Mouse (Mus musculus) heart, embryonic 16.5 days (tissue): ENCODE results near the gene Srsx. TPM values are rescaled to one million over a fixed set of nuclear protein-coding genes. Genes with fewer than 3 reads are reported as not detected.
"Not testable (repeated sequence)": the region's sequence is repeated elsewhere in the genome, so short reads cannot be mapped to it uniquely, and the experiment has no call there.

ENCODE experiments used
- ATAC-seq: fragments of 200-750 bp; cut with Nextera tagmentation; replicated peaks from 2 replicates; pipeline ENCODE4 v1.8.0; 2017; ENCODE audit warnings: moderate number of reproducible peaks; ENCODE audit not compliant: insufficient read depth, low FRiP score; ENCODE audit errors: extremely low read depth
- H3K27ac ChIP-seq: fragments of 300-500 bp; sonication (generic); 2 replicates; pipeline ENCODE4 v1.5.1; 2014; ENCODE audit warnings: mild to moderate bottlenecking, low read length, control low read depth, moderate library complexity
- H3K27me3 ChIP-seq: fragments of 300-500 bp; sonication (generic); 2 replicates; pipeline ENCODE4 v1.6.1; 2014; ENCODE audit warnings: low read length, mixed read lengths; ENCODE audit not compliant: control insufficient read depth, insufficient read depth
- H3K36me3 ChIP-seq: fragments of 300-500 bp; sonication (generic); 2 replicates; pipeline ENCODE4 v1.6.1; 2014; ENCODE audit not compliant: control insufficient read depth, insufficient read depth
- H3K4me1 ChIP-seq: fragments of 300-500 bp; sonication (generic); 2 replicates; pipeline ENCODE4 v1.6.1; 2014; ENCODE audit warnings: low read length, mixed read lengths; ENCODE audit not compliant: control insufficient read depth, insufficient read depth
- H3K4me2 ChIP-seq: fragments of 300-500 bp; sonication (generic); 2 replicates; pipeline ENCODE4 v1.6.1; 2014; ENCODE audit warnings: low read depth, mild to moderate bottlenecking, control low read depth, low read length
- H3K4me3 ChIP-seq: fragments of 300-500 bp; sonication (generic); 2 replicates; pipeline ENCODE4 v1.5.1; 2014; ENCODE audit warnings: mild to moderate bottlenecking, control low read depth, low read length
- H3K9ac ChIP-seq: fragments of 300-500 bp; sonication (generic); 2 replicates; pipeline ENCODE4 v1.6.1; 2014; ENCODE audit warnings: low read length, control low read depth
- H3K9me3 ChIP-seq: fragments of 300-500 bp; sonication (generic); replicated peaks from 2 replicates; pipeline ENCODE4 v1.6.1; 2016; ENCODE audit warnings: low read length; ENCODE audit not compliant: control insufficient read depth
- WGBS: fragments of 180-500 bp; shearing (Covaris S2); extraction: QIAGEN DNeasy Blood & Tissue Kit; methylation state at CpG from one replicate; pipeline ENCODE4 v1.1.7; 2014; 5-methylcytosine and 5-hydroxymethylcytosine counted together
- polyA plus RNA-seq: library from polyadenylated mRNA; unstranded; fragments of >200 nt; fragmentation: Nextera tagmentation; extraction: Ambion mirVana; gene quantifications from 2 replicates; pipeline ENCODE4 v1.2.1, GENCODE M21; 2015

Gene Srsx
- not detected in 2 replicates for polyA plus RNA-seq

GRCm38 (mm10) chrX:123222381-123222780 is at the start of gene Srsx:
Gene Srsx (minus strand): TSS chrX:123222481.
- not testable (repeated sequence) for ATAC-seq, H3K9ac ChIP-seq, H3K27me3 ChIP-seq, H3K4me2 ChIP-seq, H3K4me1 ChIP-seq, H3K27ac ChIP-seq, H3K4me3 ChIP-seq, H3K36me3 ChIP-seq, H3K9me3 ChIP-seq
- WGBS, result no CpG with 5 or more reads among the region's 1 CpGs

- WGBS, result no CpG with 5 or more reads among the region's 3 CpGs
- not testable (repeated sequence) for H3K4me2 ChIP-seq, H3K9me3 ChIP-seq, H3K36me3 ChIP-seq, H3K4me3 ChIP-seq, H3K9ac ChIP-seq, ATAC-seq, H3K4me1 ChIP-seq, H3K27me3 ChIP-seq, H3K27ac ChIP-seq
These were observed 24.5 kb upstream of the Srsx start, which contains the start of gene Gm17577 for GRCm38 (mm10) chrX:123246807-123247206. Gene Gm17577 (minus strand): TSS chrX:123246907.

Other genes with a start within 250 kb of the Srsx start
- gene Gm17521, start 192.8 kb downstream of the Srsx start, polyA plus RNA-seq, result not detected in 2 replicates
- 9.4 and 9.5 TPM in 2 replicates for gene Cldn34c1, start 119.0 kb downstream of the Srsx start, polyA plus RNA-seq
- not detected in 2 replicates for gene Gm17577, start 24.4 kb upstream of the Srsx start, polyA plus RNA-seq